Mouse (Mus musculus) T-helper 17 cell (primary cell): ENCODE results near the gene Mpv17l.
"Not testable (repeated sequence)": the region's sequence is repeated elsewhere in the genome, so short reads cannot be mapped to it uniquely, and the experiment has no call there.

Source experiments
- in situ Hi-C, 2 experiments: fragments of 300-600 bp; cut with MboI, MseI; formaldehyde crosslinking; loops; 1 replicate in 1 of 2; 2 replicates in 1 of 2; pipeline ENCODE4 v1.15.1; 2025; ENCODE audit warnings: high pct_unique_total_duplicates in 2 of 2

The Mpv17l gene

DNA sequence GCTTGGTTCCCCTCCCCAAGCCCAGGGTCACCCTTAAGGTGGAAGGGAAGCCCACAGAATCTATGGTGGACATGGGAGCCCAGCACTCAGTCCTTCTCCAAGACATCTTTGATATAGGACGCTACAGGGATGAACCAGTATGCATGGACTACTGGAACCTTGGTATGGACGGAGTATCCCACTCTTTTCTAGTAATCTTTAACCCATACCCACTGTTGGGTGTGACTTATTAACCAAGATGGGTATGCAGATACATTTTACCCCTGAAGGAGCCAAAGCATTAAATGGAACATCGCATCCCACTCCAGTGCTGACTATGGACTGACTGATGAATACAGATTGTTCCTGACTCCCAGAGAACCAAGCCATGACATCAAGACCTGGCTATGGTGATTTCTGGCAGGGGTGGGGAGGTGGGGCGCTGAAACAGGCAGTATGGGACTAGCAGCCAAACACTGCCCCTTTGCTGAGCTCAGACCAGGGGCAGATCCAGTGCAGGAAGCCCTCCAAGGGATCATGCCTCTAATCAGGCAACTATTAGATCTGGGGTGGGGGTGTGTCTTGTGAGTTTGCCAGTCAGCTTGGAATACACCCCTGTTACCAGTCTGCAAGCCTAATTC is 24.6 kb downstream of the Mpv17l start:
- in situ Hi-C loops, result no loop called here

DNA sequence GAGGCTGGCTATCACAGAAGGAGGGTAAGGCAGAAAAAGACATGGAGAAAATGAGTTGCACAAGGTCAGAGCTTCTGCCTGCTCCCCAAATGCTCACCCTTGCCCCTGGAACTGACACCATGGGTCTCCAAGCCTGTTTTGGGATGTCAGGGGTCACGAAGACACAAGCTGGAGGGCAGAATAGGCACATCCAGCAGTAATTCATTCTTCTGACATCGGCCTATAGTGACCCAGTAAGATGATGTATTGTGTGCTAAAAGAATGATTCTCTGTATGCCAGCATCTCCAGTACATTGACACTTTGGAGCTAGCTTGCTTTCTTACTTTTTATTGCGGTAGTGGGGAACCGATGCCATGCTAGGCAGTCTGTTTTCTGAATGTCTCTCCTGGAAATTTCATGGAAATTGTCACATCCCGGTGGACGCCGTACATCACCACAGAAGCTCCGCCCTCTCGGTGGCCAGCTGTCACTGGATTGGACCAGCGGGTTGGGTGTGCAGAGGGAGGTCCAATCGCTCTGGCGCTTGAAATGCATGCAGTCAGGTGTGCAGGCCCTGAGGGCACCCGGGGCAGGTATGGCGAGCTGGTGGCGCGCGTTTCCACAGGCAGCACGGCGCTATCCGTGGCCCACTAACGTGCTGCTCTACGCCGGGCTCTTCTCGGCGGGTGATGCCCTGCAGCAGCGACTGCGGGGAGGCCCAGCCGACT is 37.3 kb downstream of the Mpv17l start:
- in situ Hi-C loops, result no loop called here

DNA sequence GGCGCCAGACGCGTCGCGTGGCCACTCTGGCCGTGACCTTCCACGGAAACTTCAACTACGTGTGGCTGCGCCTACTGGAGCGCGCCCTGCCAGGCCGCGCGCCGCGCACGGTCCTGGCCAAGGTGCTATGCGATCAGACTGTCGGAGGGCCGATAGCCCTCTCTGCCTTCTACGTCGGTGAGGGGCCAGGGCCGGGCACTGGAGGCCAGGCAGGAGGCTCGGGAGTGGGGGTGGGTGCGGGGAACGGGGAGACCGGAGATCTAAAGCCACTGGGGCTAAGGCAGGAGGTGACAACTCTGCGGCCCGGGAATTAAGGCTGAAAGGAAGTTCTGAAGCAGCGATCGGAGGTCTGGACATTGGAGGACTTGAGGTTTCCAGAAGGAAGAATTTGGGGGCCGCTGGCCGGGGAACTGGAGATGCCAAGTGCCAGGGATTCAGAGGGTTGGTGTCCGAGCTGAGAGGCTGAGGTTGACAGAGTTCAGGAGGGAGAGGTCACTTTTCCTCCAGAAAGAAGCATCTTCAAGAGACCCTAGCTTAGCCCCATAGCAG is 38.0 kb downstream of the Mpv17l start:
- in situ Hi-C loops, result no loop called here

DNA sequence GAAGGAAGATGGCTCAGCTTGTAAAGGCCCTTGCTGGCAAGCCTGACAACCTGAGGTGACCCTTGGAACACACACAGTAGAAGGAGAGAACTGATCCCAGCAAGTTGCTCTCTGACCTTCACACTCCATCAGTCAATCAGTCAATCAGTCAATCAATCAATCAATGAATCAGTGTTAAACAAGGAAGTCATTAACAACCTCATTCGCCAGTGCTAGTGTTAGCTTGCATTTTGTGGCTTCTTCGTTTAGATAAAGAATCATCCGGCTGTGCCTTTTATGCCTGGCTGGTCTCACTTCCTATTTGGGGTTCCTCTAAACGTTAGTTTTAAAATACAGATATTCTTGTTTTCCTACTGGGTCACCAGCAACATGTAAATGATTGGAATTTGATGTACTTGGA is 41.2 kb downstream of the Mpv17l start:
- in situ Hi-C loops, result no loop called here

DNA sequence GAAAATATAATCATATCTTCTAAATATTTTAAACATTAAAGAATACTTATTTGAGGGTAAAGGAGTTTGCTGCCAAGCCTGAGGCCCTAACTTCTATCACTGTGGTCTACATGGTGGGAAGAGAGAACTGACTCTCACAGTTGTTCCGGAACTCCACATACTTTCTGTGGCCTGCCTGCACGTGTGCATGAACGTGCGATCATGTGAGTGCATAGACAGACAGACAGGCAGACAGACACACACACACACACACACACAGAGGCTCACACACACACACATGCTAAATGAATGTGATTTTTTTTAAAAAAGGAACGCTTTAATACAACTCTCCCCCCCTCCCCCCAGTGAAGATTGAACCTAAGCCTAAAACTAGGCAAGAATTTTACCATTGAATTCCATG is 41.8 kb downstream of the Mpv17l start:
- in situ Hi-C loops, result no loop called here

DNA sequence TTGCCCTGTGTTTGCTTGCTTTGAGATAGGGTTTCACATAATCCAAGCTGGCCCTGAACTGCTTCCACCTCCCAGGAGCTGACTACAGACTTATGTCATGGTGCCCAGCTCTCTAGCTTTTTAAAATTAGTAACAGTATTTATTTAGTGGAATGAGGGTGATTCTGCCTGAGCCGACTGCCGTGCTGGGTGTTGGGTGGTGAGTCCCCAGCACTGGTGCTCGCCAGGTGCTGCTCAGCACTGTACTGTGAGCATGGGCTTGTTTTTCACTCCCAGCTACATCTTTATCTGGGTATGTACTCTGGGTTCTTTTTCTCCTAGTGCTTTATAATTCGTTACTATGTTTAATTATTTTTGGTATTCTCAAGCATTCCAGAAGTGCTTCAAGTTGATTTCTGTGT is 42.2 kb downstream of the Mpv17l start:
- in situ Hi-C loops, result no loop called here

DNA sequence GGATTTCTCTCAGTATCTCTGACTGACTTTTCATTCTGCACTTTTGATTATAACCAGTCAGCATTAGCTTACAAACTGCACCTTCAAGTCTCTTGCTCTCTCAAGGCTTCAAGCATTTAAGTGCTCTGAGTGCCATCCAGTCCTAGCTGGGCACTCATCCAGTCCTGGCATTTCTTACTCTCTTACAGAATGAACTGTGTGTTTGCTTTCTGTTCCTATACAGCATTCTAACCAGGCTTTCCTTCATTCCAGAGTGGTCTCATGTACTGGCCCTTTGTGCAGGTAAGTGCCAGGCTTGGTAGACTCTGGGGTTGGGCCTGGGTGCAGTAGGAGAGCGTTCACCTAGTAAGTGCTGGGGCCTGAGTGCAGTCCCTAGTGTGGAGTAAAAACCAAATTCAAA is 43.3 kb downstream of the Mpv17l start:
- in situ Hi-C loops, result no loop called here

DNA sequence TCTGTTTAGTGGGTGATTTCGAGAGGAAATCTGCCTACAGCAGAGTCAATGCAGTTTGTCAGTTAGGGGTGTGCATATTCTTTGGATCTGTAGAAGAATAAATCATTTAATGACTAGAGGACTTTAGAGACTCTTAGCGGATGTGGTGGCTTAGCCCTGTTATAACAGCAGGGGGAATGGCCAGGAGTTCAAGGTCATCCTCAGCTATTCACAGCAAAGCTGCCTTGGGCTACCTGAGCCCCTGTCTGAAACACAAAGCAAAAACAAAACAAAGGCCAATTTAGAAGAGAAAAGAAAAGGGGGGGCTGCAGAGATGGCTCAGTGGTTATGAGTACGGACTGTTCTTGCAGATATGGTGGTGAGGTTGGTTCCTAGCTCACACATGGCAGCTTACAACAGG is 48.3 kb downstream of the Mpv17l start:
- in situ Hi-C loops, result no loop called here

DNA sequence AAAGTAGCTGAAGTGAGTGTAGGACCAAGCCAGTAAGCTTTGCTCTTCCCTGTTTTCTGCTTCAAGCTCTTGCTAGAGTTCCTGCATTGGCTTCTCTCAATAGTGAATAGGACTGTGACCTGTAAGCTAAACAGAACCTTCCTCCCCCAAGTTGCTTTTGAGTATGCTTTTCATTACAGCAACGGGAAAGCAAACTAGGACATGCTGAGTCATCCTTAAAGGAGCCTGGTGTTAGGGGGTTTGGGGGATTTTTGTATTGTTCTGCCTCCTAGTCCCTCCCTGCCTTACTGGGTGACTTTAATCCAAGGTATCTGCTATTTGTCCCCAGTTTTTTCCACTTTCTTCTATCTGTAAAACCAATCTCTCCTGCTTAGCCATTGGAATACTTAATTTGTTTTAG is 59.1 kb downstream of the Mpv17l start:
- in situ Hi-C loops, result no loop called here

DNA sequence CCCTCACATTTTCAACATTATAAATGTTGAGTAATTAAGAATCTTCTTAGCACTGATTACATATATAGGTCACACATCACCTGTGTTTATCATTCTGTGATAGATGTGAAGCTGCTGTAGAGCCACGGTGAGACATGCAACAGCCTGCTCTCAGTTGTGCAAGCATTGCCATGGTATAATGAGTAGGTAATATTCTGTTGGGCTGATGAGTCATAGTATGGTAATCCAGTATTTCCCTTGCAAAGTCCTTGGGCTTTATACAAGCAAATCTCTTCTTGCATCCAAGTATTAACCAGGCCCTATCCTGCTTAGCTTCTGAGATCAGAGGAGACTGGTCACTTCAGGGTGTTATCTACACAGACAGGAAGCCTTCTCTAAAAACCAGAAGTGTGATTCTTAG is 66.1 kb downstream of the Mpv17l start:
- in situ Hi-C loops, result no loop called here

DNA sequence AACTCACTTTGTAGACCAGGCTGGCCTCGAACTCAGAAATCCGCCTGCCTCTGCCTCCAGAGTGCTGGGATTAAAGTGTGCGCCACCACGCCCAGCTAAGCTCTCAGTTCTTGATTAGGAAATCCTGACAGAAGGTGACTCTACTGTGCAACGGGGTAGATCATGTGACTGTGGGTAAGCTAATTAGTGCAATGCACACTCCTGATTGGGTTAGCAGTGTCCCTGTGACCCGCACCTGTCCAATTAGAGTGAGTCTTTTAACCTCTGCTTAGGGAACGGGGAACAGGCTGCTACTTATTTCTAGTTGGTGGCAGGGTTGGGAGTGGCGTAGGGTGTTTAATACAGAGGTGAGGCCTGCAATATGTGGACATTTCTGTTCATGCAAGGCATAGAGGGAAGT is 69.1 kb downstream of the Mpv17l start:
- in situ Hi-C loops, result no loop called here

DNA sequence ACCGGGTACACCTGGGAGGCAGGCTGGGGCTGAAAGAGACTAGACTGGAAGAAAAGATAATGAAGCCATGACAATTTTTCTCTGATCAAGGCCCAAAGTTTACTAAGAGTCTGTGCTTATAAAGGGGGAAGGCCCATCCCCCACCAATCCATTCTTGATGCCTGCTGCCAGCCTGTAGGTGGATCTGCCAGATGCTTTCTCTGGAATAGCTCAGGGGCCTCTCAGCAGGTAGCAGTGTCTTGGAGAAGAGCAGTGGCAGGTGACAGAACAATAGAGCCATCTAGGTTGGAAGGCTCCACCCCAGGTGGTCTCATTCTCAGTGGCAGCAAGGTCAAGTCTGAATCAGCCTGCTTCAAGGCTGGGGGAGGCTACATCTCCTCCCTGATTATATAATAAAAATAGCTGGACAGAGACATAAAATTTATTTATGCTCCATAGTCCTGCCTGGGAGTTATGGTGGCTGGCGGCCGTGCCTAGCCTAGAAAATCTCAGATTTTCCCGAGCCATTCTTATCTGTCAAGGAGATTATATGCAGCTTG is 73.5 kb downstream of the Mpv17l start:
- in situ Hi-C loops, result not testable (repeated sequence)

DNA sequence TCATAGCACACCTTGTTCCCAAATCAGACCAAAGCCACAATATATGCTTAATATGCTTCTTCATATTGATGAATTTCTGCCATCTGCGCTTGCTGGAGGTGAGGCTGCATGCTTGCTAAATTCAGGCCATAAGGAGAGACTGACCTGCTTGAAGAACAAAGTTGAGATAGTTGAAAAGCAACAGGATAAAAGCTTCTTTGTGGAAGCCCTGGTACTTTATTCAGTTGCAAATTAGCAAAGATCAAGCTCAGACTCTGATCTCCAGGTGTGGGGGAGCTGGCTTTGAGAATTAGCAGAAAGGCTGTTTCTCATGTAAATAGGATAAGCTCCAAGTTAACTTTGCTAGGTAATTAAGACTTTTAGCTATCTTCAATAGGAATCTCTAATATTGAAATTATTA is 74.1 kb downstream of the Mpv17l start:
- in situ Hi-C loops, result not testable (repeated sequence)

DNA sequence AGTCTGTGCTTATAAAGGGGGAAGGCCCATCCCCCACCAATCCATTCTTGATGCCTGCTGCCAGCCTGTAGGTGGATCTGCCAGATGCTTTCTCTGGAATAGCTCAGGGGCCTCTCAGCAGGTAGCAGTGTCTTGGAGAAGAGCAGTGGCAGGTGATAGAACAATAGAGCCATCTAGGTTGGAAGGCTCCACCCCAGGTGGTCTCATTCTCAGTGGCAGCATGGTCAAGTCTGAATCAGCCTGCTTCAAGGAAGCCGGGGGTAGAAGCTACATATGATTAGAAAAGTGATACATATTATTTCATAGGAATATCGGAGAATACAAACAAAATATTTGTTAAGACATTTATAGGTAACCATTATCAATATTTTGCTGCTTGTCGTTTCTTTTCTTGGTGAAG is 78.8 kb downstream of the Mpv17l start:
- in situ Hi-C loops, result not testable (repeated sequence)

DNA sequence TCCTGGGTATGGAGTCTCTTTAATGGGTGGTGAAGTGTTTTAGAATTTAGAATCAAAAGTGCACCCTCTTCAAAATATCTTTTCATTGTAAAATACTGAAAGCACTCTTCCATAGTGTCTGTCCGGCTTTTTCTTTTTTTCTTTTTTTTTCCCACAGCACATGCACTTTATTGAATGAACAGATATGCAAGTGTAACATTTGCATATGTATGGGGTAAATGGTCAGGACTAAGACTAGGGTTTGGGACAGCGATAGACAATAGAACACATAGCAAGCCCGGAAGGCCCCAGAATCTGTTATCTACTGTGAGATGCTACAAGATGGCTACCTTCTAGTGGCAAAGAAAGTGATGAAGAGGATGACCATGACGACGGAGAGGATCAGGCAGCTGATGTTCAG is 80.2 kb downstream of the Mpv17l start:
- in situ Hi-C loops, result no loop called here

DNA sequence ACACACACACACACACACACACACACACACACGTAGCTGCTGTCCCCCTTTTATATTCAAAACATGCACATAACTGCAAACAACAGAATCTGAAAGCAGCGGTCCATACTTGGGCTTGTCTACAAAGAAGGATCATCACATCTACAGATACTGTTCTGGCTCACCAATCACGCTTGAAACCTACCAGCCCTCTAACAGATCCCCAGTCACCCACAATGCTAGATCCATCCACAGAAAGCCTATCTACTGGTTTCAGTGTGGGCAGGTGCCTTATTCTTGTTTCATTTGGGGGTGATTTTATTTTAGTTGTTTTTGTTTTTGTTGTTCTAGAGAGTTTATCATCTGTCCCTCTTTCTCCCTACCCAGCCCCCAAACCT is 83.2 kb downstream of the Mpv17l start:
- in situ Hi-C loops, result no loop called here

DNA sequence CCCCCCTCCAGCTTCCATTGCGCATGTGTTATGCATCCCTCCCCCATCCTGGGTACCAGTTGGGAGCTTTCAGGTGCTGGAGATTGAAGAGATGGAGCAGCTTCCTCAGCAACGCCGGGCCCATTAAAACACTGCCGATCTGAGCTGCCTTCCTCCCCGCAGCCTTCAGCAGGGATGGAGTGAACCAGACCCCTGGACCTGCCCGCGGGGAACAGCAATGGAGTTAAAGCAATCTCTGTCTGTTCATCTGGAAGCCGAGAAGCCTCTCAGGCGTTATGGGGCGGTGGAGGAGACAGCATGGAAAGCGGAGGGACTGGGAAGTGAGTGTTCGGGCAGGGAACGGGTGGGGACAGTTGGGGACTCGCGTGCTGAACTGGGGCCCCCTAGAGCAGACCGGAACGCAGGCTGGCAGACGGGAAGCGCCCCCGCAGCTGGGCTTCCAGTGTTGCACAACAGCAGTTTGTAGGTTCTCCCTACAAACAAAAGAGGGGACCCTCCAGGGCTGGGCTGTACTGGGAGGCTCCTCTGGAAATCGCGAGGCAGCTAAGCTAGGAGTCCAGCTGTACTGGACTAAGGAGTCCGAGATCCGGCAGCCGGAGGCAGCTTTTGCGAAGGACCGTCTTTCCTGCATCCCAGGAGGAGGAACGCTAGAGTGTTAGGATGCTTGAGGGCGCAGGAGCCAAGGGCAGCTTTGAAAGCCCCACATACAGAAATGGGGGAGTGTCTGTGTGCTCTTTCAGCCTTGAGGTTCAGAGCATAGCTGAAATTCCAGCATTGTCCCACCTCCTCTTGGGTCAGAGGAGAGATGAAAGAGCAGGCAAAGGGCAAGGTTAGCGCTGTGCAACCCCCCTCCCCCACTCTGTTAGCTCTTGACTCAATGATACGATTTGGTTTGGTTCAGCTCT is 83.9 kb downstream of the Mpv17l start, which contains the start of the genes 2900011O08Rik and Ifitm7:
TSS of gene 2900011O08Rik (plus strand) at position 31 of the 905 bp plus-strand sequence.
TSS of gene Ifitm7 (minus strand) at position 315 of the 905 bp plus-strand sequence.
- in situ Hi-C loops, result no loop called here

DNA sequence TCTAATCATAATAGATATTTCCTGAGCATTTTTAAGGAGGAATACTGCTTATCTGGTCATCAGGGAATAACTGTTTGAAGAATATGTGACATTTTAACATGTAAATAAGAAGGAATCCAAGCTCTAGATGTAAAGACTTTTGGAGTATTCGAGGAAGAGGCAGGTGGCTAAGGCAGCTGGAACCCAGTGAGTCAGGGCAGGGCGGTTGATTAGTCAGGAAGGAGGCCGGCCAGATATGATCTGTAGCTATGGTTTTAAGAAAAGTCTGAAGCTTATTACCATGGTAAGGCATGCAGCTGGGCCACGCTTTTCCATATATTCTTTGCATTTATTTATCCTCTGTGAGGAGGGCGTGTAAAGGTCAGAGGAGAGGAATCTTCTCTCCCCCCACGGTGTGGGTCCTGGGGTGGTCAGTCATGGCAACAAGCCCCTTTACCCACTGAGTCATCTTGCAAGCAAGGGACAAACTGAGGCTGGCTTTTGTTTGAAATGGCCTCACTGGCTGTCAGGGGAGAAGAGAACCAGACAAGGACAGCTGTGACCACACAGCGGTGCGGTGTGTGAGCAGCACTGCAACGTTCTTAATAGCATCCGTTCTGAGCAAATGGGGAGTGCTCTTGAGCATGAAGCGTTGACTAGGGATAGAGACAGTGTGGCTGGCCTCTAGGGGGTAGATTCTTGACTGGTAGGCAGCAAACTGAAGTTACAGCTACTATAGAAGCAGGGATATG is 89.7 kb downstream of the Mpv17l start:
- in situ Hi-C loops, result no loop called here

DNA sequence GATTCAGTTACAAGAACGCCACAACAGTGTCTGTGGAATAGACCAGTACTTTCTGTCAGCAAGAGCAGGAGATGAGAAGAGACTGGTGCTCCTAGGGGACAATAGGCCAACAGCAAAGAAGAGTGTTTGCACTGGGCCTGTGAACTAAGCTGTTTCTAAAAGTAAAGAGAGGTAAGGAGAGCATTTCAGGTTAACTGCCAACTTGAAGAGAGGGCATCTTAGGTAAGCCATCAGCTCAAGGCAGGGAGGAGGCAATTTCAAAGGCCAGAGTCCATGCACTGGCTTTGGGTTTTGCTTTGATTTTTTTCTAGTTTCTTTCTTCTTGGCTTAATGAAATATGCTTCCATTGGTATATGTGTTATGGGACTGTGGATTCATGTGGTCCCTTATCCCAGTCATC is 91.1 kb downstream of the Mpv17l start:
- in situ Hi-C loops, result no loop called here

DNA sequence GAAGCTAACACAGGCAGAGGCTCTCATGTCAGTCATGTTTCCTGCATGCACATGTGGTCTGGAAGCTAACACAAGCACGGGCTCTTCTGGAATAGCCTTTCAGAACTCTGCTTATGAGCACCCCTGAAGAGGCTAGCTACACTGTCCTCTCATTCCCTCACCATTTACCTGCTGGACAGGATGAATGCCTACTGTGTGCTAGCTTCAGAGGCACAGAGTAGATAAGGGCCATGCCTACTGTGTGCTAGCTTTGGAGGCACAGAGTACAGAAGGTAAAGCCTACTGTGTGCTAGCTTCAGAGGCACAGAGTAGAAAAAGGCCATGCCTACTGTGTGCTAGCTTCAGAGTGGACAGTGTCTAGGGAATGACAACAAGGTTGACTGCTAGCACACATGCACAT is 91.5 kb downstream of the Mpv17l start:
- in situ Hi-C loops, result no loop called here
